Mouse (Mus musculus): Measurements from ENCODE around the gene Mettl13. TPM values are rescaled to one million over a fixed set of nuclear protein-coding genes. Genes with fewer than 3 reads are reported as not detected.

Gene Mettl13
- total RNA-seq (2021) = 10 to 100 TPM; 11.2 to 12.3 TPM
- long read RNA-seq, experiment 1, full-length matches to known transcripts = 6 of 7 reads
- long read RNA-seq, experiment 1, partial matches to known transcripts = 0 of 7 reads
- long read RNA-seq, experiment 1, other reads (novel, unspliced or antisense) = 1 of 7 reads
- long read RNA-seq, experiment 2, full-length matches to known transcripts = 9 of 11 reads
- long read RNA-seq, experiment 2, partial matches to known transcripts = 1 of 11 reads
- long read RNA-seq, experiment 2, other reads (novel, unspliced or antisense) = 1 of 11 reads

- peak; percentile 13; the same call in 1 of the 2 replicates for TF ChIP-seq CTCF (conservative IDR thresholded peaks at IDR 0.05)
- Histone ChIP-seq H3K4me3 (peak within 1 kb of the TSS; percentile 68), H3K27ac (peak within 1 kb of the TSS; percentile 95)
- DNase-seq (ENCODE audit: low spot score in 2 of 2) = peak; percentile 81 to 89
Observed at GRCm38 (mm10) chr1:162548016-162548916, at the start of gene Mettl13. Gene Mettl13, minus strand, starts transcription at chr1:162548551.

- DNase-seq (ENCODE audit: low spot score in 2 of 2) = no peak
- no peak overlapping the region for H3K4me3 ChIP-seq
- TF ChIP-seq CTCF (conservative IDR thresholded peaks at IDR 0.05) = no peak
- no peak overlapping the region for H3K27ac ChIP-seq
Observed at GRCm38 (mm10) chr1:162597379-162598102, 49.2 kb upstream of the Mettl13 start.

GRCm38 (mm10) chr1:162590415-162590997, 42.2 kb upstream of the Mettl13 start:
- no peak overlapping the region for H3K27ac ChIP-seq
- no peak for TF ChIP-seq CTCF (conservative IDR thresholded peaks at IDR 0.05)
- no peak for DNase-seq (ENCODE audit: low spot score in 2 of 2)
- H3K4me3 ChIP-seq = no peak overlapping the region

GRCm38 (mm10) chr1:162589443-162589842, 41.1 kb upstream of the Mettl13 start:
- Histone ChIP-seq H3K27ac (peak overlapping the region; percentile 44), H3K4me3 (no peak overlapping the region)
- peak in 1 of 2 experiments; percentile 32 for DNase-seq (ENCODE audit: low spot score in 2 of 2)
- TF ChIP-seq CTCF (conservative IDR thresholded peaks at IDR 0.05) = no peak

- DNase-seq (ENCODE audit: low spot score in 2 of 2) = no peak
- no peak overlapping the region for H3K4me3 ChIP-seq
- H3K27ac ChIP-seq = 0 out of 2 replicates have a peak overlapping the region, but pooled peaks have one; percentile 44
- TF ChIP-seq CTCF (conservative IDR thresholded peaks at IDR 0.05) = no peak
Observed at GRCm38 (mm10) chr1:162588606-162589005, 40.3 kb upstream of the Mettl13 start.

GRCm38 (mm10) chr1:162586282-162586681, 37.9 kb upstream of the Mettl13 start:
- Histone ChIP-seq H3K4me3 (no peak overlapping the region), H3K27ac (no peak overlapping the region)
- no peak for DNase-seq (ENCODE audit: low spot score in 2 of 2)
- TF ChIP-seq CTCF (conservative IDR thresholded peaks at IDR 0.05) = no peak

- Histone ChIP-seq H3K27ac (no peak overlapping the region), H3K4me3 (no peak overlapping the region)
- DNase-seq (ENCODE audit: low spot score in 2 of 2) = no peak
- peak; percentile 77 for TF ChIP-seq CTCF (conservative IDR thresholded peaks at IDR 0.05)
Observed at GRCm38 (mm10) chr1:162582884-162583283, 34.5 kb upstream of the Mettl13 start.

- Histone ChIP-seq H3K4me3 (no peak overlapping the region), H3K27ac (no peak overlapping the region)
- TF ChIP-seq CTCF (conservative IDR thresholded peaks at IDR 0.05) = peak; percentile 56
- no peak for DNase-seq (ENCODE audit: low spot score in 2 of 2)
Observed at GRCm38 (mm10) chr1:162575098-162575497, 26.7 kb upstream of the Mettl13 start.

GRCm38 (mm10) chr1:162570931-162571601, 22.7 kb upstream of the Mettl13 start:
- no peak for TF ChIP-seq CTCF (conservative IDR thresholded peaks at IDR 0.05)
- DNase-seq (ENCODE audit: low spot score in 2 of 2) = peak; percentile 21 to 46
- peak overlapping the region; percentile 91 for H3K4me3 ChIP-seq
- H3K27ac ChIP-seq = peak overlapping the region; percentile 99

GRCm38 (mm10) chr1:162570260-162570748, 22.0 kb upstream of the Mettl13 start, which contains the start of gene Vamp4:
Gene Vamp4, plus strand, starts transcription at chr1:162570515.
- DNase-seq (ENCODE audit: low spot score in 2 of 2) = peak; percentile 88 to 90
- H3K27ac ChIP-seq = peak within 1 kb of the TSS; percentile 99

GRCm38 (mm10) chr1:162567351-162567750, 19.0 kb upstream of the Mettl13 start:
- H3K27ac ChIP-seq = no peak overlapping the region
- no peak overlapping the region for H3K4me3 ChIP-seq
- no peak for TF ChIP-seq CTCF (conservative IDR thresholded peaks at IDR 0.05)
- DNase-seq (ENCODE audit: low spot score in 2 of 2) = no peak

More at GRCm38 (mm10) chr1:162570260-162570748, 22.0 kb upstream of the Mettl13 start, which contains the start of gene Vamp4:
- TF ChIP-seq CTCF (conservative IDR thresholded peaks at IDR 0.05) = peak; percentile 72
- H3K4me3 ChIP-seq = peak within 1 kb of the TSS; percentile 91

All from layer of hippocampus, adult 2 months (tissue).